Mouse (Mus musculus): ENCODE results near the gene Josd2. TPM values are rescaled to one million over a fixed set of nuclear protein-coding genes. Genes with fewer than 3 reads are reported as not detected.

Josd2 gene
- polyA plus RNA-seq, 1 experiment from 2014 or later, result 105 TPM

DNA sequence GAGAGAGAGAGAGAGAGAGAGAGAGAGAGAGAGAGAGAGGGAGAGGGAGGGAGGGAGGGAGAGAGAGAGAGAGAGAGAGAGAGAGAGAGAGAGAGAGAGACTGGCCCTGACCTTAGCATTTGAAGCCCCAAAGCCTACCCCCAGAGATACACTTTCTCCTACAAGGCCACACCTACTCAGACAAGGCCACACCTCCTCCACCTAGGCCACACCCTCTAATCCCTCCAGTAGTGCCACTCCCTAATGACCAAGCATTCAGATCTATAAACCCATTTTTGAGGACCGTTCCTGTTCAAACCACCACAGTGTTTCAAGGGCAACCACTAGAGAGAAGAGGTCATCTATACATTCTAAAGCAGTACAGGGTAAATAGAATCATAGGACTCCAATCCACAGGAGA is 11.5 kb upstream of the Josd2 start:
- H3K27ac ChIP-seq, result no peak overlapping the region
- WGBS, result 60% methylated on average over 1 of the region's 1 CpGs
- H3K4me2 ChIP-seq, result no peak overlapping the region
- no peak overlapping the region for H3K4me3 ChIP-seq (replicated peaks)
- no peak overlapping the region for H3K9ac ChIP-seq
- H3K27me3 ChIP-seq (replicated peaks), result peaks cover 25% of the 10 kb centered on the region
- no peaks in the 10 kb centered on the region for H3K9me3 ChIP-seq
- H3K4me1 ChIP-seq, result no peaks in the 10 kb centered on the region
- H3K36me3 ChIP-seq, result no peaks in the 10 kb centered on the region
- ATAC-seq (ENCODE audit: insufficient read depth, low FRiP score, low read depth), result no peak

DNA sequence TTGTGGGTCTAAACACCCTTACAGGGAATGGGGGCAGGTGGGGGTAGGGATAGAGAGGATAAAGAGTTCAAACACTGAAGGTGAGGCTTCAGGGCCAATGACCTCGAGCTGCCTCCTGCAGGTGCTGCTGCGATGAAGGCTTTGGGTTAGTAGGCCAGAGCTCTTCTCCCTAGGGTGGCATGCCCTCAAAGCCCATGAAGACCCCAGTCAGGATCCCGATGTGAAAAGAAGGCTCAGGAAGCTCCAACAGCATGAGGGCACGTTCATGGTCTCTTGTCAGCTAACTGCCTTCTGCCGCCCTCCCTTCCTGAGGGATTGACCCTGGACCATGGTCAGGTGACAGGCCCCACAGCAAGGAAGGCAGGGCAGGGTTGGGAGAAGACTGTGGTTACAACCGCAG is 7.7 kb upstream of the Josd2 start:
- no peak overlapping the region for H3K9ac ChIP-seq
- peaks cover 6% of the 10 kb centered on the region for H3K4me1 ChIP-seq
- no peak overlapping the region for H3K4me3 ChIP-seq (replicated peaks)
- WGBS, result 55% methylated on average over 6 of the region's 6 CpGs
- no peak for ATAC-seq (ENCODE audit: insufficient read depth, low FRiP score, low read depth)
- peaks cover 62% of the 10 kb centered on the region for H3K27me3 ChIP-seq (replicated peaks)
- H3K36me3 ChIP-seq, result no peaks in the 10 kb centered on the region
- no peak overlapping the region for H3K4me2 ChIP-seq
- no peak overlapping the region for H3K27ac ChIP-seq
- no peaks in the 10 kb centered on the region for H3K9me3 ChIP-seq

DNA sequence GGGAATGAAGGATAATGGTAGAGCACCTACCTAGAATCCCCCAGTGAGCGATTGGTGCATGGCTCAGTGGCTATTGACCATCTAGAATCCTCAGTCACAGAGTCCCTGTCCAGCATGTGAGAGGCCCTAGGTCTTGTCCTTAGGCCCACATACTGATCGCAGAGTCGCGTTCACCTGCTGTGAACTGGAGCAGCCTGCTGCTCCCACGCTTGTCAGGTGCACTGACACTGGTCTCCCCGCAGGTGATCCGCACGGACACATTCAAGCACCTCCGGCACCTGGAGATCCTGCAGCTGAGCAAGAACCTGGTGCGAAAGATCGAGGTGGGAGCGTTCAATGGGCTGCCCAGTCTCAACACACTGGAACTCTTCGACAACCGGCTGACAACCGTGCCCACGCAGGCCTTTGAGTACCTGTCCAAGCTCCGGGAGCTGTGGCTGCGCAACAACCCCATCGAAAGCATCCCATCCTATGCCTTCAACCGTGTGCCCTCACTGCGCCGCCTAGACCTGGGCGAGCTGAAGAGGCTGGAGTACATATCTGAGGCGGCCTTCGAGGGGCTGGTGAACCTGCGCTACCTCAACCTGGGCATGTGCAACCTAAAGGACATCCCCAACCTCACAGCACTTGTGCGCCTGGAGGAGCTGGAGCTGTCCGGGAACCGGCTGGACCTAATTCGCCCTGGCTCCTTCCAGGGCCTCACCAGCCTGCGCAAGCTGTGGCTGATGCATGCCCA is 6.8 kb upstream of the Josd2 start:
- Histone ChIP-seq H3K4me2 (no peak overlapping the region), H3K4me3 (replicated peaks) (no peak overlapping the region), H3K9me3 (no peaks in the 10 kb centered on the region), H3K4me1 (peaks cover 6% of the 10 kb centered on the region), H3K9ac (no peak overlapping the region), H3K36me3 (no peaks in the 10 kb centered on the region), H3K27ac (no peak overlapping the region), H3K27me3 (replicated peaks) (peaks cover 62% of the 10 kb centered on the region)
- WGBS, result 66% methylated on average over 31 of the region's 31 CpGs
- ATAC-seq (ENCODE audit: insufficient read depth, low FRiP score, low read depth), result no peak

DNA sequence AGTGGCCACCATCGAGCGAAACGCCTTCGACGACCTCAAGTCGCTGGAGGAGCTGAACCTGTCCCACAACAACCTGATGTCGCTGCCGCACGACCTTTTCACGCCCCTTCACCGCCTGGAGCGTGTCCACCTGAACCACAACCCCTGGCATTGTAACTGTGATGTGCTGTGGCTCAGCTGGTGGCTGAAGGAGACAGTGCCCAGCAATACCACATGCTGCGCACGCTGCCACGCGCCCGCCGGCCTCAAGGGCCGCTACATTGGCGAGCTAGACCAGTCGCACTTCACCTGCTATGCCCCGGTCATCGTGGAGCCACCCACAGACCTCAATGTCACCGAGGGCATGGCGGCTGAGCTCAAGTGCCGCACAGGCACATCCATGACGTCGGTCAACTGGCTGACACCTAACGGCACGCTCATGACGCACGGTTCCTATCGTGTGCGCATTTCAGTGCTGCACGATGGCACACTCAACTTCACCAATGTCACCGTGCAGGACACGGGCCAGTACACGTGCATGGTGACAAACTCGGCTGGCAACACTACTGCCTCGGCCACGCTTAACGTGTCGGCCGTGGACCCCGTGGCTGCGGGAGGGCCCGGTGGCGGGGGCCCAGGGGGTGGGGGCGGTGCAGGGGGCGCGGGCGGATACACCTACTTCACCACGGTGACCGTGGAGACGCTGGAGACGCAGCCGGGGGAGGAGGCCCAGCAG is 6.1 kb upstream of the Josd2 start:
- Histone ChIP-seq H3K4me1 (peaks cover 6% of the 10 kb centered on the region), H3K9me3 (no peaks in the 10 kb centered on the region), H3K27ac (no peak overlapping the region), H3K4me3 (replicated peaks) (no peak overlapping the region), H3K36me3 (no peaks in the 10 kb centered on the region), H3K4me2 (no peak overlapping the region), H3K27me3 (replicated peaks) (peaks cover 62% of the 10 kb centered on the region), H3K9ac (no peak overlapping the region)
- WGBS, result 44% methylated on average over 57 of the region's 57 CpGs
- no peak for ATAC-seq (ENCODE audit: insufficient read depth, low FRiP score, low read depth)

DNA sequence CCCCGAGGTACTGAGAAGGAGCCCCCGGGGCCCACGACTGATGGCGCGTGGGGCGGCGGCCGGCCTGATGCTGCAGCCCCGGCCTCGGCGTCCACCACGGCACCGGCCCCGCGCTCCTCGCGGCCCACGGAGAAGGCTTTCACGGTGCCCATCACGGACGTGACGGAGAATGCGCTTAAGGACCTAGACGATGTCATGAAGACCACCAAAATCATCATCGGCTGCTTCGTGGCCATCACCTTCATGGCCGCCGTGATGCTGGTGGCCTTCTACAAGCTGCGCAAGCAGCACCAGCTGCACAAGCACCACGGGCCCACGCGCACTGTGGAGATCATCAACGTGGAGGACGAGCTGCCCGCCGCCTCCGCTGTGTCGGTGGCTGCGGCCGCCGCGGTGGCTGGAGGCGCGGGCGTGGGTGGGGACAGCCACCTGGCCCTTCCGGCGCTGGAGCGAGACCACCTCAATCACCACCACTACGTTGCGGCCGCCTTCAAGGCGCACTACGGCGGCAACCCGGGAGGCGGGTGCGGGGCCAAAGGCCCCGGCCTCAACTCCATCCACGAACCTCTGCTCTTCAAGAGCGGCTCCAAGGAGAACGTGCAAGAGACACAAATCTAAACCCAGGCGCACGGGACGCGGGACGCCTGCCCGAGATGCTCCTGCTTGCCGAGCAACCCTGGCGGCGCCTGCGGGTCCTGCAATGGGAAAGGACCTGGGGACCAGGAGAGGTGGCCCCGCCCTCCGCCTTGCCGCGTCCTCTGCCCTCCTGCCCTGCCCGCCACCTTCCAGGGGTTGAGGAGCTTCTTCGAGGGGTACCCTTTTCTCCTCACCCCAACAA is 5.3 kb upstream of the Josd2 start:
- Histone ChIP-seq H3K4me3 (replicated peaks) (peak overlapping the region; percentile 16), H3K27me3 (replicated peaks) (peaks cover 62% of the 10 kb centered on the region), H3K4me2 (peak overlapping the region; percentile 45), H3K27ac (no peak overlapping the region), H3K9me3 (no peaks in the 10 kb centered on the region), H3K9ac (no peak overlapping the region), H3K36me3 (no peaks in the 10 kb centered on the region), H3K4me1 (peaks cover 11% of the 10 kb centered on the region)
- WGBS, result 12% methylated on average over 75 of the region's 77 CpGs
- no peak for ATAC-seq (ENCODE audit: insufficient read depth, low FRiP score, low read depth)

DNA sequence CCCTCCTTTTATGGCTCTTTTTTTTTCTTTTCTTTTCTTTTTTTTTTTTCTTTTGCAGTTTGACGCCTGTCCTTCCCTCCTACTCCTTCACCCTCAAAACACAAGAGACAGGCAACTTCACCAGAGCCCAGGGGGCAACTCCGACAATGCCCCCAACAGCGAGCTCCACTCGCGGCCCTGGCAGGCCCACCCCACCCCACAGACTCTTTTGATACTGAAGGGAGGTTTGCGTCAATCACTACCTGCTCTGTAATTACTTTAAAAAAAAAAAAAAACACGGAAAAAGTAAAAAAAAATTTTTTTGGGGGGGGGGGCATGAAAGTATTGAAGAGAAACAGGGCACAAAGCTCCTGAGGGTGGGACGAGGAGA is 4.7 kb upstream of the Josd2 start:
- Histone ChIP-seq H3K27me3 (replicated peaks) (peaks cover 62% of the 10 kb centered on the region), H3K4me3 (replicated peaks) (no peak overlapping the region; the same call in 1 of the 2 replicates)
- 27% methylated on average over 8 of the region's 8 CpGs for WGBS

DNA sequence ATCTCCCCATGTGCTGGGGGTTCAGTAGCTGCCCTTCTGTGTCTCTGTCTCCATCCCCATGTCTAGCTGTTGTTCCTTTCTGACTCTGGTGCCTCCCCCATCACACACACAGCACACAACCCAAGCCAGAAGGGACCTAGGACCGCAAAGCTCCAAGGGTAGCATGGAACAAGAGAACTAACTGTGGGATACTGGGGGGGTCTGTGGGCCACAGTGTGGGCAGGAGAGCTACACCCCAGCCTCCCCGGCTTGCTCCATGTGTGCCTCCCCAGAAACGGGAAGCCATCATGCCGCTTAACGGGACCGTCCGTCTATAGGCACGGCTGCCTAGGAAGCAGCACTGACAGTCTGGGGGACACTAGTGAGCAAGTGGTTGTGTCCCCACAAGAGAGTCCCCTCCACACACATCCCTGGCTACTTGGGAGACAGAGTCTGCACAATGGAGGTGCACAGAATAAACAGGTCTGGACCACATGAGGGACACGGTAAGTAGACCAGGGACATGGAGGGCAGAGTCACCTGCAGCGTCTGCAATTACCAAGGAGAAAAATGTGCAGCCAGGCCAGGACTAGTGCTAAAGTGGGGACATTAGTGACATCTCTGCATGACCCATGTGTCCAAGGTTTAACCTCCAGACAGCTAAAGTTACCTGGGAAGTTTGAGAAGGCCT is 4.1 kb upstream of the Josd2 start:
- H3K36me3 ChIP-seq, result no peaks in the 10 kb centered on the region
- H3K27ac ChIP-seq, result no peak overlapping the region
- H3K4me3 ChIP-seq (replicated peaks), result no peak overlapping the region
- peaks cover 16% of the 10 kb centered on the region for H3K4me1 ChIP-seq
- peaks cover 62% of the 10 kb centered on the region for H3K27me3 ChIP-seq (replicated peaks)
- no peak overlapping the region for H3K4me2 ChIP-seq
- ATAC-seq (ENCODE audit: insufficient read depth, low FRiP score, low read depth), result no peak
- no peaks in the 10 kb centered on the region for H3K9me3 ChIP-seq
- 79% methylated on average over 10 of the region's 10 CpGs for WGBS
- no peak overlapping the region for H3K9ac ChIP-seq

More for the DNA sequence above, 4.7 kb upstream of the Josd2 start:
- H3K4me1 ChIP-seq, result peaks cover 12% of the 10 kb centered on the region
- H3K27ac ChIP-seq, result no peak overlapping the region
- no peaks in the 10 kb centered on the region for H3K9me3 ChIP-seq
- no peak overlapping the region for H3K9ac ChIP-seq
- no peak for ATAC-seq (ENCODE audit: insufficient read depth, low FRiP score, low read depth)
- peak overlapping the region; percentile 45; the same call in 1 of the 2 replicates for H3K4me2 ChIP-seq
- H3K36me3 ChIP-seq, result no peaks in the 10 kb centered on the region

DNA sequence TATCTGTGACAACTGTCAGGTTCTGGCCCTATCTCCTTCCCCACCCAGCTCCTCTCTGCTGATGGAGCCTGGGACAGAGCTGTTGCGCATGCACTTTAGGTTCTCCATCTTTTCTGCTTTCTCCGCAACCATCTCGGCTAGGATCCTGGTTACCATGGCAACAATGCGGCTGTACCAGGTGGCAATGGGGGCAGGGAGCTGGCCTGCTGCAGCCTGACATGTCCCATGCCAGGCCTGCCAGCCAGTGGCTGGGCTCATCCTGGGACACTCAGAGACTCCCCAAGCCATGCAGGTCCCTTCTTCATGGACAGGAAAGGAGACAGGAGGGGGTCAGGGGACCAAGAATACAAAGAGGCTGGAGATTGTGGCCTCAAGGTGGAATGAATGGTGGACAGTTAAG is 3.3 kb upstream of the Josd2 start:
- Histone ChIP-seq H3K4me1 (peaks cover 21% of the 10 kb centered on the region), H3K4me2 (no peak overlapping the region), H3K4me3 (replicated peaks) (no peak overlapping the region), H3K9ac (no peak overlapping the region), H3K9me3 (no peaks in the 10 kb centered on the region), H3K36me3 (no peaks in the 10 kb centered on the region), H3K27ac (no peak overlapping the region), H3K27me3 (replicated peaks) (peaks cover 55% of the 10 kb centered on the region)
- no peak for ATAC-seq (ENCODE audit: insufficient read depth, low FRiP score, low read depth)
- WGBS, result 28% methylated on average over 4 of the region's 4 CpGs

DNA sequence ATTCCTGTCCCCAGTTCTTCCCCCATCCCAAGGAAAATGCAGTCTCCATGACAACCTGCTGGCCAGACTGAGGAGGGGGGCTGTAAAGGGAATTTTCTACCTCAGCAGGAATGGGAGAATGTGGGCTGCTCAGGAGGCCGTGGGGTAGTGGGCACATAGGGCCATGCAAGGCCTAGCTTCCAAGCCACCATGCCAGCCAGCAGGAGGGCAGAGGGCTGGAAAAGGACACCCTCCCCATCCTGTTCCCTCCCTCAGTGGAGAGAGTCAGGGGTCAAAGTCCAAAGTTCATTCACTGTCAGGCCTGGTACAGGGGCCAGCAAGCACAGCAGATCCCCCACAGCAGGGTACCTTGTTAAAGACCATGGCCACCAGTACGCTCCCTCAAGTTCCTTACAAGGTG is 2.7 kb upstream of the Josd2 start, which contains the start of gene Aspdh:
Aspdh (plus strand) TSS at position 281 of the 400 bp plus-strand sequence.
- H3K36me3 ChIP-seq, result no peaks in the 10 kb centered on the region
- H3K27me3 ChIP-seq (replicated peaks), result peaks cover 49% of the 10 kb centered on the region
- ATAC-seq (ENCODE audit: insufficient read depth, low FRiP score, low read depth), result no peak
- no peak within 1 kb of the TSS for H3K4me3 ChIP-seq (replicated peaks)
- WGBS, result 68% methylated on average over 2 of the region's 2 CpGs
- H3K9ac ChIP-seq, result no peak within 1 kb of the TSS
- H3K9me3 ChIP-seq, result no peaks in the 10 kb centered on the region
- H3K27ac ChIP-seq, result no peak within 1 kb of the TSS
- H3K4me1 ChIP-seq, result peaks cover 21% of the 10 kb centered on the region
- no peak within 1 kb of the TSS for H3K4me2 ChIP-seq

DNA sequence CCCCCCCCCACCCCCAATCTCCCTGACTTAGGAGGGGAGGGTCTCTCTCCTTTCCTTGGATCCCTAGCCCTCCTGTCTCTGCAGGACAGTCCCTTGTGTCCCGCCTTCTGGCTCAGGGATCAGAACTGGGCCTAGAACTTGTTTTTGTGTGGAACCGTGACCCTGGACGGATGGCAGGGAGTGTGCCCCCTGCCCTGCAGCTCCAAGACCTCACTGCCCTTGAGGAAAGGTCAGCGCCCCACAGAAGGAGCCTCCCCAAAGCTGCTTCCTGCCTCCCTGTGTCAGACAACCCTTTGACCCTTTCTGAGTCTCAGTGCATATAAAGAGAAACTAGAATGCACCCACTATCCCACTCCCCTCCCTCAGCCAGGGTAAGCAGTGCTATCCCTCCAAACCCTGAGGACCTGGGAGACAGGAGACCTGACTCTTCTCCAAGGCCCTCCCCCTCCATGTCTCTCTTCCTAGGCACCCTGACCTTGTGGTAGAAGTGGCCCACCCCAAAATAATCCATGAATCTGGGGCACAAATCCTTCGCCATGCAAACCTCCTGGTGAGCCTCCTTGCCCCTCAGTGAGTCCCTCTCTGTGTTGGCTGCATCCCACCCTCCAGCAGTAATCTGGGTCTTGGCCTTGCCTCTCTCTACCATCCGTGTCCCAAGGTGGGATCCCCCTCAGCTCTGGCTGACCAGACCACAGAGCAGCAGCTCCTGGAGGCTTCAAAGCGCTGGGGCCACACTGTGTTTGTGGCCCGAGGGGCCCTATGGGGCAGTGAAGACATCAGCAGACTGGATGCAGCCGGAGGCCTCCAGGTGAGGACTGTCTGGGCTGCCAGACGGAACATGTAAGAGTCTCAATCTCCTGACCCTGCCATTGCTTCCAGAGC is 1.5 kb upstream of the Josd2 start:
- Histone ChIP-seq H3K9me3 (no peaks in the 10 kb centered on the region), H3K4me3 (replicated peaks) (no peak overlapping the region), H3K4me1 (peaks cover 21% of the 10 kb centered on the region), H3K36me3 (no peaks in the 10 kb centered on the region), H3K9ac (no peak overlapping the region), H3K27ac (no peak overlapping the region), H3K4me2 (no peak overlapping the region), H3K27me3 (replicated peaks) (peaks cover 38% of the 10 kb centered on the region)
- WGBS, result 79% methylated on average over 10 of the region's 10 CpGs
- ATAC-seq (ENCODE audit: insufficient read depth, low FRiP score, low read depth), result no peak

DNA sequence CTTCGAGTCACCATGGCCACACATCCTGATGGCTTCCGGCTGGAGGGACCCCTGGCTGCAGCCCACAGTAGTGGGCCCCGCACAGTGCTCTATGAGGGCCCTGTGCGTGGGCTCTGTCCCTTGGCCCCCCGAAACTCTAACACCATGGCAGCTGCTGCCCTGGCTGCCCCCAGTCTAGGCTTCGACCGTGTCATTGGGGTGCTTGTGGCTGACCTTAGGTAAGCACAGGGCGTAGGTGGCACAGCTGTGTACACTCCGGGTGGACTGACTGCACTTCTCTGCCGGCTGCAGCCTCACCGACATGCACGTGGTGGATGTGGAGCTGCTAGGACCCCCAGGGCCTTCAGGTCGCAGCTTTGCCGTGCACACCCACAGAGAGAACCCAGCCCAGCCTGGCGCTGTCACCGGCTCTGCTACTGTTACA is 880 bp upstream of the Josd2 start:
- Histone ChIP-seq H3K27ac (no peak overlapping the region), H3K4me1 (peaks cover 21% of the 10 kb centered on the region), H3K36me3 (no peaks in the 10 kb centered on the region), H3K27me3 (replicated peaks) (peaks cover 31% of the 10 kb centered on the region), H3K9ac (no peak overlapping the region), H3K4me2 (peak overlapping the region; percentile 72; the same call in 1 of the 2 replicates), H3K9me3 (no peaks in the 10 kb centered on the region), H3K4me3 (replicated peaks) (no peak overlapping the region)
- WGBS, result 79% methylated on average over 16 of the region's 16 CpGs
- ATAC-seq (ENCODE audit: insufficient read depth, low FRiP score, low read depth), result no peak

Measured in stomach, embryonic 15.5 days (tissue).